In the genomic region with DNA sequence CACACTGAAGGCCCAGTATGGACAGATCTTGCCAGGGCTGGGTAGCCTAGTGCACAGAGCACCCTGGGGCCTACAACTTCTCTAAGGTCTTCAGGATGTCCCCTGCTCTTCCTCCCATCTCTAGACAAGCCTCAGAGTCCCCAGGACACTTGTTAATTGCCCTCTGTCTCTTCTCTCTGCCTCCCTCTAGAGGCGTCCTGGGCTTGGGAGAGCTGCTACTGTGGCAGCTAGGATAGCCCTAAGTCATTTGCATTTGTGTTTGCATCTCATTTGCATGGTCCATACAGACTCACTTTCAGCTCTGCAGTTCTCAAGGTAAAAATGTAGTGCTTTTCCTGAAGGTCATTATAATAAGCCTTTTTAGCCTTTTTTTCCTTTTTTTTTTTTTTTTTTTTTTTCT, we compare ENCODE assay signal across 9 mouse cellular contexts. TPM values are rescaled to one million over a fixed set of nuclear protein-coding genes. Genes with fewer than 3 reads are reported as not detected.
DNase-seq lines count a peak whose midpoint lies in the region; ATAC-seq and TF ChIP-seq lines count a peak whose summit lies in the region.
"Had no signal": no experiment of that assay in that cellular context is flagged by ENCODE, and none has a peak within 500 bp of the region (broad histone marks: within the 10 kb centered on the region; RNA-seq: fewer than 3 reads in every experiment).

No protein-coding gene starts in this region.

- no peak overlapping the region for H3K4me3 ChIP-seq in lung, adult 2 months (replicated peaks; ENCODE audit: extremely low read depth, low read depth, low read length)
- no peak overlapping the region for H3K4me3 ChIP-seq in liver, postnatal 0 days (ENCODE audit: low read depth, low read length)
- H3K4me3 ChIP-seq: myocyte had no signal

- ATAC-seq in cerebellum, adult (ENCODE audit: insufficient number of reproducible peaks, low FRiP score, low TSS enrichment): no peak
- ATAC-seq in liver, postnatal 0 days: no peak

- no peak for TF ChIP-seq POLR2A in lung, adult 2 months (IDR thresholded peaks at IDR 0.05; ENCODE audit: borderline replicate concordance, extremely low read depth, low read depth, low read length)

- H3K27ac ChIP-seq in liver, postnatal 0 days (ENCODE audit: low read depth): no peak overlapping the region

- no peaks in the 10 kb centered on the region for H3K36me3 ChIP-seq in liver, postnatal 0 days (replicated peaks; ENCODE audit: insufficient read depth, low read length)

- H3K9me3 ChIP-seq in liver, postnatal 0 days (ENCODE audit: low read length): no peaks in the 10 kb centered on the region

- no peak overlapping the region for H3K4me2 ChIP-seq in liver, postnatal 0 days (ENCODE audit: low read depth, low read length)

- H3K4me1 ChIP-seq in lung, adult 2 months (ENCODE audit: control insufficient read depth, insufficient read depth, low read length): no peaks in the 10 kb centered on the region
- H3K4me1 ChIP-seq in liver, postnatal 0 days (ENCODE audit: insufficient read depth): no peaks in the 10 kb centered on the region

- no peaks in the 10 kb centered on the region for H3K27me3 ChIP-seq in liver, postnatal 0 days (ENCODE audit: insufficient read depth, low read length)

- 27% methylated on average over 1 of the region's 1 CpGs for WGBS in lung, adult 2 months
- WGBS in liver, postnatal 0 days (ENCODE audit: insufficient replicate concordance): 6% methylated on average over 1 of the region's 1 CpGs

- H3K9ac ChIP-seq in liver, postnatal 0 days (replicated peaks): no peak overlapping the region

- TF ChIP-seq CTCF in lung, adult 2 months (IDR thresholded peaks at IDR 0.05; ENCODE audit: insufficient read depth, low read length): peak; percentile 25; the same call in 1 of the 2 replicates
- peak; percentile 69 for TF ChIP-seq CTCF in liver, postnatal 0 days (IDR thresholded peaks at IDR 0.05; ENCODE audit: low read depth)

- peak; percentile 63 to 75 for DNase-seq in cerebellum, postnatal 14 days
- DNase-seq in lung, adult 2 months: no peak
- DNase-seq in lung, postnatal 25 days (ENCODE audit: low spot score): no peak
- DNase-seq in embryo, embryonic 10.5 days (ENCODE audit: low spot score): peak; percentile 55
- peak; percentile 43 for DNase-seq in liver, postnatal 0 days
- no peak for DNase-seq in left cerebral cortex, adult 9 months (ENCODE audit: low spot score in 2 of 2)
- no peak for DNase-seq in gastrocnemius, postnatal 25 days

- TF ChIP-seq EP300 in liver, postnatal 0 days (IDR thresholded peaks at IDR 0.05; ENCODE audit: low read depth): no peak

RNA-seq across cellular contexts. Expression of a gene that starts 11.7 kb away (rescaled TPM):
- 0.52 and 0.67 TPM in 2 replicates for polyA plus RNA-seq in lung, adult 2 months (2012; rRNA removed)
- 0.11 and 0.15 TPM in 2 replicates for polyA plus RNA-seq in liver, postnatal 0 days (2015; fragmentation: Nextera tagmentation; extraction: Ambion mirVana)
- total RNA-seq in gastrocnemius, postnatal 25 days (2021): under 1 TPM; 0.54 to 0.67 TPM

RNA-seq across cellular contexts. Expression of a gene that starts 56.0 kb away (rescaled TPM):
- polyA plus RNA-seq in lung, adult 2 months (2012; rRNA removed): 8.2 and 8.9 TPM in 2 replicates
- 3.7 and 5.1 TPM in 2 replicates for polyA plus RNA-seq in liver, postnatal 0 days (2015; fragmentation: Nextera tagmentation; extraction: Ambion mirVana)
- 10 to 100 TPM; 18.4 to 19.4 TPM for total RNA-seq in gastrocnemius, postnatal 25 days (2021)

Comparison
In these comparisons a context has a peak if more than half of its experiments do, and no peak if none do; other contexts are left out.
1. DNase-seq: peak in cerebellum, postnatal 14 days (2 of 2), embryo, embryonic 10.5 days (single experiment) and liver, postnatal 0 days (single experiment); none in lung, adult 2 months (single experiment), lung, postnatal 25 days (single experiment), left cerebral cortex, adult 9 months (0 of 2) and gastrocnemius, postnatal 25 days (single experiment).